Mouse (Mus musculus) bone marrow macrophage, adult 2 months (primary cell): ENCODE data around the gene Clec16a.

Source experiments
- CTCF ChIP-seq: IDR thresholded peaks from 2 replicates; pipeline ENCODE4 v1.5.1; 2012; ENCODE audit warnings: low read depth, mild to moderate bottlenecking, low read length, moderate library complexity
- POLR2A ChIP-seq: IDR thresholded peaks from 2 replicates; pipeline ENCODE4 v1.6.1; 2012; ENCODE audit warnings: mild to moderate bottlenecking, low read depth, low read length, borderline replicate concordance

- TF ChIP-seq CTCF = no peak
- TF ChIP-seq POLR2A = no peak
Measured at GRCm38 (mm10) chr16:10739854-10740398, 194.8 kb downstream of the Clec16a start.
